Mouse (Mus musculus): Measurements from ENCODE around the gene Lrrc56. TPM values are rescaled to one million over a fixed set of nuclear protein-coding genes. Genes with fewer than 3 reads are reported as not detected.

Lrrc56 gene
- total RNA-seq, 1 experiment from 2014 or later = 10.8 TPM

- no peak for DNase-seq
Measured at GRCm38 (mm10) chr7:141191796-141192685, 1.9 kb upstream of the Lrrc56 start.

- DNase-seq = no peak
Measured at GRCm38 (mm10) chr7:141192776-141193347, 1.1 kb upstream of the Lrrc56 start.

GRCm38 (mm10) chr7:141193348-141193856, 555 bp upstream of the Lrrc56 start:
- peak; percentile 64 for DNase-seq

- no peak for DNase-seq
Measured at GRCm38 (mm10) chr7:141194409-141194808, 452 bp downstream of the Lrrc56 start.

GRCm38 (mm10) chr7:141194830-141195229, 873 bp downstream of the Lrrc56 start:
- peak; percentile 91 for DNase-seq

- no peak for DNase-seq
Measured at GRCm38 (mm10) chr7:141195754-141196153, 1.8 kb downstream of the Lrrc56 start.

- no peak for DNase-seq
Measured at GRCm38 (mm10) chr7:141196619-141197282, 2.8 kb downstream of the Lrrc56 start.

- DNase-seq = no peak
Measured at GRCm38 (mm10) chr7:141198121-141198520, 4.2 kb downstream of the Lrrc56 start.

GRCm38 (mm10) chr7:141204546-141204945, 10.6 kb downstream of the Lrrc56 start:
- no peak for DNase-seq

- DNase-seq = no peak
Measured at GRCm38 (mm10) chr7:141205504-141205903, 11.5 kb downstream of the Lrrc56 start.

GRCm38 (mm10) chr7:141206182-141206937, 12.4 kb downstream of the Lrrc56 start:
- no peak for DNase-seq

GRCm38 (mm10) chr7:141209526-141209925, 15.6 kb downstream of the Lrrc56 start:
- DNase-seq = no peak

- DNase-seq = no peak
Measured at GRCm38 (mm10) chr7:141210137-141210536, 16.2 kb downstream of the Lrrc56 start.

GRCm38 (mm10) chr7:141210606-141211131, 16.7 kb downstream of the Lrrc56 start:
- DNase-seq = no peak

- DNase-seq = no peak
Measured at GRCm38 (mm10) chr7:141213133-141213532, 19.2 kb downstream of the Lrrc56 start.

- DNase-seq = no peak
Measured at GRCm38 (mm10) chr7:141213605-141214235, 19.8 kb downstream of the Lrrc56 start, which contains the start of gene Lmntd2. Lmntd2 (minus strand) TSS chr7:141214080.

GRCm38 (mm10) chr7:141214310-141214709, 20.4 kb downstream of the Lrrc56 start:
- no peak for DNase-seq

GRCm38 (mm10) chr7:141215101-141215879, 21.3 kb downstream of the Lrrc56 start, which contains the start of gene Rassf7:
Rassf7 (plus strand) TSS chr7:141215860.
- peak; percentile 93 for DNase-seq

GRCm38 (mm10) chr7:141215880-141216733, 22.1 kb downstream of the Lrrc56 start:
- peak; percentile 45 for DNase-seq

All from adrenal gland, postnatal 25 days (tissue).